In the genomic region with DNA sequence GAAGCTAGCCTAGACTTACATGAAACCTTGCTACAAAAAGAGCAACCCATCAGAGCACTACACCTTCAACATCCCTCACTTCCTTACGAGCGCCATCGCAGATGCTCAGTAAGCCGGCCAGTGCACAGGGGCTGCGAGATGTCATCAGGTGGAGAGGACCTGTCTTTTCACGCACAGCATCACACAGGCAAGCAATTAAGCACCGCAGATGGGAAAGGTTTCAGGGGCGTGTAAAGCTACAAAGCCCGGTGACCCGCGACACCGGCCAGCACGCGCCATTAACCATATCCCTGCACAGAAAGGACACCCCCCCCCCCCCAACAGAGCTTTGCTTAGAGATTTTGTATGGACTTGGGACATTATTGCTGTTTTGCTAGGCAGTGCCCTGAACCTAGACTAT, we compare ENCODE assay signal across 24 mouse cellular contexts.
"Had no signal": no experiment of that assay in that cellular context is flagged by ENCODE, and none has a peak within 500 bp of the region (broad histone marks: within the 10 kb centered on the region; RNA-seq: fewer than 3 reads in every experiment).

No protein-coding gene starts in this region.

- DNase-seq: gastrocnemius, adult 2 months; gastrocnemius, postnatal 10 days; gastrocnemius, postnatal 25 days; heart, adult 11 months; heart, adult 2 months; heart, postnatal 14 days; heart, postnatal 36 days; kidney, adult 11 months; kidney, postnatal 10 days; kidney, postnatal 25 days; layer of hippocampus, adult 9-11 months; layer of hippocampus, postnatal 36 days; left cerebral cortex, postnatal 4 days had no signal

- H3K27ac ChIP-seq: gastrocnemius, adult 2 months; heart, adult 2 months; heart, embryonic 13.5 days; heart, embryonic 15.5 days; hindbrain, embryonic 13.5 days; hindbrain, embryonic 15.5 days; hindbrain, postnatal 0 days; limb, embryonic 13.5 days; limb, embryonic 15.5 days; liver, embryonic 12.5 days; liver, embryonic 14.5 days had no signal

- H3K27me3 ChIP-seq: heart, embryonic 13.5 days; heart, embryonic 15.5 days; hindbrain, embryonic 13.5 days; hindbrain, embryonic 15.5 days; limb, embryonic 13.5 days; limb, embryonic 15.5 days; liver, embryonic 12.5 days had no signal

- H3K4me2 ChIP-seq: heart, embryonic 11.5 days; heart, embryonic 13.5 days; heart, embryonic 15.5 days; hindbrain, embryonic 13.5 days; hindbrain, embryonic 15.5 days; limb, embryonic 13.5 days; limb, embryonic 15.5 days; liver, embryonic 12.5 days had no signal

- ATAC-seq: hindbrain, postnatal 0 days; intestine, embryonic 16.5 days; liver, embryonic 12.5 days had no signal

- H3K36me3 ChIP-seq: heart, embryonic 15.5 days; hindbrain, embryonic 13.5 days; hindbrain, embryonic 15.5 days; limb, embryonic 13.5 days; liver, embryonic 12.5 days had no signal

- H3K9me3 ChIP-seq: heart, embryonic 13.5 days; heart, embryonic 15.5 days; hindbrain, embryonic 13.5 days; hindbrain, embryonic 15.5 days; limb, embryonic 13.5 days; limb, embryonic 15.5 days; liver, embryonic 12.5 days had no signal

- H3K4me1 ChIP-seq: limb, embryonic 13.5 days had no signal

- H3K4me3 ChIP-seq: gastrocnemius, adult 2 months; heart, adult 2 months; heart, embryonic 13.5 days; heart, embryonic 15.5 days; hindbrain, embryonic 13.5 days; hindbrain, embryonic 15.5 days; limb, embryonic 13.5 days; limb, embryonic 15.5 days; liver, embryonic 12.5 days had no signal

- H3K9ac ChIP-seq: heart, embryonic 13.5 days; heart, embryonic 15.5 days; hindbrain, embryonic 13.5 days; hindbrain, embryonic 15.5 days; limb, embryonic 13.5 days; limb, embryonic 15.5 days; liver, embryonic 12.5 days; liver, embryonic 14.5 days had no signal
